Mouse (Mus musculus): ENCODE measurements at regions not wholly inside any gene's neighbourhood (a gene's known extent, or its start where the extent isn't known, plus 50 kb on each side); places are given as distances from the start of the nearest gene placed in this dataset.

DNA sequence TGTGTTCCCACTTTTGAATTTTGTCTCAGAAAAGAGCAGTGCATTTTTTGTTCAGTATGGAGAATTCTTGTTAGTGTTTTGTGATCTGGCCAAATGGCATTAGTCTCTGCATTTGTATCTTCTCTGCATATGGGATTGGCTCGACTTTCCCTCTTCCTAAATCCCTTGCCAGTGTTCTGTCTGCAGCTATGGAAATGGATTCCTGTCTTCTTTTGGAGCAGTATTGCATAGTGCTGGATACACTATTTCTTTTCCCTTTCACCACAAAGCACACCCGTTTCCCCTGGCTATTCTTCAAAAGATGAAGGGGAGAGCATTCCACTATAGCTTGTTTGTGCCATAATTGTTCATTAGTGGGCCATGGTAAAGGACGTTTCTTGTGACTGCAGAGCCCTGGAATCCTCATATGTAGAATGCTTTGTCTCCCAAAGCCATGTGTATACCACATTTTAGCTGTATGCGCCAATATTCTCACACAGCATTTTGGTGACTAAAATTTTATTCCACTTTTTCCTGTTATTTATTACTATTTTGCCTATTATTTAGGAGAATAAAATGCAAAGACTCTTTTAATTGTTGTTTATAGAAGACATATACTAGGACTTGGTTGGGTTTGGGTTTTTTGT lies 197.8 kb downstream of the Hs3st1 start:
- no peak overlapping the region for H3K4me3 ChIP-seq (ENCODE audit: low read depth, low read length)
- no peaks in the 10 kb centered on the region for H3K9me3 ChIP-seq (replicated peaks; ENCODE audit: control insufficient read depth, low read length)
- H3K9ac ChIP-seq (ENCODE audit: low read depth, low read length), result no peak overlapping the region
- no peak overlapping the region for H3K4me2 ChIP-seq
- no peak overlapping the region for H3K27ac ChIP-seq (ENCODE audit: low read depth, low read length)
- no peaks in the 10 kb centered on the region for H3K4me1 ChIP-seq (ENCODE audit: control insufficient read depth, insufficient read depth, low read length)
- no peaks in the 10 kb centered on the region for H3K27me3 ChIP-seq (ENCODE audit: control insufficient read depth, insufficient read depth, low read length)
- H3K36me3 ChIP-seq (ENCODE audit: control insufficient read depth, insufficient read depth, low read length), result no peaks in the 10 kb centered on the region
- ATAC-seq (replicated peaks; ENCODE audit: insufficient number of reproducible peaks, low FRiP score, low TSS enrichment), result no peak
- 63% methylated on average over 4 of the region's 4 CpGs for WGBS (ENCODE audit: insufficient replicate concordance)

DNA sequence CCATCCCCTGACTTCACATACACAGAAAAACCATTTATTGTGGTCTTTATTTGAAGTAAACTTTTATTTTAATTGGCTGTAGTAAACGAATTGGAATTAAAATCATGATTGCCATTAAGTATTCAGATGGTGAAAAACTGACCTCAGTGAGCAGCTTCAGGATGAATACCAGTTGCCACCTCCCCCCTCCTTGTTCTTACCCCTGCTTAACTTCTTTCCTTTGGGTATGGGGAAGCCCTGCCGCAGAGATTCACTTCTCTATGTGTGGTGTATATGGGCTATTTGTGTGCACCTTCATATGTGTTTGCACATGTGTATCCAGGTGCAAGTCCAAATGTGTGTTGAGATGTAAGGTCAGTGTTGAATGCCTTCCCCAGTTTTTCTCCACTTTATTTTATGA lies 218.2 kb downstream of the Hs3st1 start:
- 66% methylated on average over 2 of the region's 2 CpGs for WGBS (ENCODE audit: insufficient replicate concordance)
- no peak overlapping the region for H3K4me3 ChIP-seq (ENCODE audit: low read depth, low read length)
- H3K36me3 ChIP-seq (ENCODE audit: control insufficient read depth, insufficient read depth, low read length), result no peaks in the 10 kb centered on the region
- H3K4me2 ChIP-seq, result no peak overlapping the region
- ATAC-seq (replicated peaks; ENCODE audit: insufficient number of reproducible peaks, low FRiP score, low TSS enrichment), result no peak
- H3K27me3 ChIP-seq (ENCODE audit: control insufficient read depth, insufficient read depth, low read length), result peaks cover 3% of the 10 kb centered on the region; the same call in 1 of the 2 replicates
- no peaks in the 10 kb centered on the region for H3K9me3 ChIP-seq (replicated peaks; ENCODE audit: control insufficient read depth, low read length)
- no peaks in the 10 kb centered on the region for H3K4me1 ChIP-seq (ENCODE audit: control insufficient read depth, insufficient read depth, low read length)
- H3K27ac ChIP-seq (ENCODE audit: low read depth, low read length), result no peak overlapping the region
- no peak overlapping the region for H3K9ac ChIP-seq (ENCODE audit: low read depth, low read length)

DNA sequence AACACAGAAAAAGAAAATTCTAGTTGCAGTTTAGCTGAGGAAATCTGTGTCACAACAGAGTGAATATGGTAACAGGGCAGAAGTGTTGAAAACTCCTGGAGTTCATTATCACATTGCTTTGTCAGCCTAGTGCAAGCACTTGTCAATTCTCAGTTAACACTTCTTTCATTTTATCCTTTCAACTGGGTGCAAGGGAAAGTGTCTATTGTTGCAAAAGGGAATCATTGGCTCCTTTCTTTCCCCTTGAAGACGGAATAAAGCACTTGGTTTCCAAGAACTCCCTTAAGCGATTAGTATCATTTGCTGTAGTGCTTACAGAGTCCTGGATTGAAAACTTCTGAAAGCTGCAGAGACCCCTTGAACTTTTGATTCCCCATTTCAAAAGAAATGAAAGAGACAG lies 218.9 kb downstream of the Hs3st1 start:
- no peak overlapping the region for H3K4me2 ChIP-seq
- H3K27me3 ChIP-seq (ENCODE audit: control insufficient read depth, insufficient read depth, low read length), result peaks cover 3% of the 10 kb centered on the region; the same call in 1 of the 2 replicates
- H3K4me1 ChIP-seq (ENCODE audit: control insufficient read depth, insufficient read depth, low read length), result no peaks in the 10 kb centered on the region
- no peaks in the 10 kb centered on the region for H3K36me3 ChIP-seq (ENCODE audit: control insufficient read depth, insufficient read depth, low read length)
- H3K4me3 ChIP-seq (ENCODE audit: low read depth, low read length), result no peak overlapping the region
- H3K27ac ChIP-seq (ENCODE audit: low read depth, low read length), result no peak overlapping the region
- 24% methylated on average over 2 of the region's 2 CpGs for WGBS (ENCODE audit: insufficient replicate concordance)
- no peak overlapping the region for H3K9ac ChIP-seq (ENCODE audit: low read depth, low read length)
- ATAC-seq (replicated peaks; ENCODE audit: insufficient number of reproducible peaks, low FRiP score, low TSS enrichment), result no peak
- H3K9me3 ChIP-seq (replicated peaks; ENCODE audit: control insufficient read depth, low read length), result no peaks in the 10 kb centered on the region

DNA sequence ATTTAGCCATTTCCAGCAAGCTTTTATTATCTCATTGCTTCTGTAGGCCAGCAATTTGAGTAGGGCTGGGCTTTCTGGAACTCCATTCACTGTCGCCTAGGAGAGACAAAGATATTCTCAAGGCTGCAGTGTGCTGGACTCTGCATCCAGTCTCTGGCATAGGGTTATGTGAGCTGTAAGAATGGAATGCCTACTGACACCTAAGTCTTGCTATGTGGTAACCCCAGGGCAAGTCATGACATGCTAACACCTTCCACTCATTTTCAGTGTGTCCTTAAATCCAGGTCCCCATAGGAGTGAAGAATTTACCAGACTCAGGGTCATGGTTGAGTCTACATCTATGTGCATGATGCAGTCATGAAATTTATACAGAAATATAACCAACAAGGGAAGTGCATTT lies 245.0 kb downstream of the Hs3st1 start:
- no peak overlapping the region for H3K27ac ChIP-seq (ENCODE audit: low read depth, low read length)
- H3K4me3 ChIP-seq (ENCODE audit: low read depth, low read length), result no peak overlapping the region
- H3K9me3 ChIP-seq (replicated peaks; ENCODE audit: control insufficient read depth, low read length), result no peaks in the 10 kb centered on the region
- no peak overlapping the region for H3K9ac ChIP-seq (ENCODE audit: low read depth, low read length)
- no peaks in the 10 kb centered on the region for H3K4me1 ChIP-seq (ENCODE audit: control insufficient read depth, insufficient read depth, low read length)
- no peak overlapping the region for H3K4me2 ChIP-seq
- WGBS (ENCODE audit: insufficient replicate concordance), result 82% methylated on average over 1 of the region's 1 CpGs
- no peaks in the 10 kb centered on the region for H3K36me3 ChIP-seq (ENCODE audit: control insufficient read depth, insufficient read depth, low read length)
- ATAC-seq (replicated peaks; ENCODE audit: insufficient number of reproducible peaks, low FRiP score, low TSS enrichment), result no peak
- no peaks in the 10 kb centered on the region for H3K27me3 ChIP-seq (ENCODE audit: control insufficient read depth, insufficient read depth, low read length)

DNA sequence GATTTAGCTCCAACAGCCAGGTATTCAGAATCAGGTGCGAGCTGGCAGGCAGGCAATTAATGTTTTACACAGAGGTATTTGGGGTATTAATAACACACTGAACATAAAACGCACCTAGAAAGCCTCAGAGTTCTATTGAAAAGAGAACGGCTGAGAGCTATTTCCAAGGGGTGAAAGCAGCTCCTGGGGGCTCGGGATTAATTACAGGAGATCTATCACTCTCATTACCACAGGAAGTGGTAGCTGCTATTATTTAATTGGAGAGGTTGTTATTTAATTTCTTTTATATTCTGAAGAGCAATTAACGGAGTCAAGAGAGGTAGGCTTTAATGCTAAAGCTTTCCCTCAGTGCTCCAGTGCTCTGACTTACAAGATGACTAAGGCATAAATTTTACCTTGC lies 272.5 kb downstream of the Hs3st1 start:
- WGBS (ENCODE audit: insufficient replicate concordance), result 56% methylated on average over 5 of the region's 5 CpGs
- H3K9ac ChIP-seq (ENCODE audit: low read depth, low read length), result no peak overlapping the region
- ATAC-seq (replicated peaks; ENCODE audit: insufficient number of reproducible peaks, low FRiP score, low TSS enrichment), result no peak

DNA sequence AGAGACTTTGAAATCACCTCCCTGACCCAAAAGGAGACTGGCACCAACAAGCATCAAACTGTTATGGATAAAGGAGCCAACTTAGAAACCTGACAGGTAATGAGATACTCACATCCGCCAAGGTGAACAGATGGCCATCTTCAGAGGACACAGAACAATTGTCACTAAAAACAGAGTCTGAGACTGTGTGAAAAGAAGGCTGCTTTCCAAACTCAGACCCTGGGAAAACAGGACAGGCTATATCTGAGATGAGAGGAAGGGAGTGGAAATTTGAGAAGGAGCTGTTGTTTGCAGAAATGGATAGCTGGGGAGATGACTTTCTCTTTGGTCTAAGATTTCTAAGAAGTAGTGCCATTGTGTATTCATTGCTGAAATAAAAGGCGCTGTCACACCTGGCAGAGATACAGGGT lies 297.2 kb downstream of the Hs3st1 start:
- Histone ChIP-seq H3K27me3 (ENCODE audit: control insufficient read depth, insufficient read depth, low read length) (no peaks in the 10 kb centered on the region), H3K27ac (ENCODE audit: low read depth, low read length) (no peak overlapping the region), H3K9ac (ENCODE audit: low read depth, low read length) (no peak overlapping the region), H3K4me2 (no peak overlapping the region), H3K4me3 (ENCODE audit: low read depth, low read length) (no peak overlapping the region), H3K36me3 (ENCODE audit: control insufficient read depth, insufficient read depth, low read length) (no peaks in the 10 kb centered on the region), H3K9me3 (replicated peaks; ENCODE audit: control insufficient read depth, low read length) (no peaks in the 10 kb centered on the region), H3K4me1 (ENCODE audit: control insufficient read depth, insufficient read depth, low read length) (no peaks in the 10 kb centered on the region)
- no peak for ATAC-seq (replicated peaks; ENCODE audit: insufficient number of reproducible peaks, low FRiP score, low TSS enrichment)
- WGBS (ENCODE audit: insufficient replicate concordance), result 69% methylated on average over 2 of the region's 2 CpGs

More for the DNA sequence above, 272.5 kb downstream of the Hs3st1 start:
- H3K27me3 ChIP-seq (ENCODE audit: control insufficient read depth, insufficient read depth, low read length), result no peaks in the 10 kb centered on the region
- H3K9me3 ChIP-seq (replicated peaks; ENCODE audit: control insufficient read depth, low read length), result no peaks in the 10 kb centered on the region
- no peaks in the 10 kb centered on the region for H3K36me3 ChIP-seq (ENCODE audit: control insufficient read depth, insufficient read depth, low read length)
- no peaks in the 10 kb centered on the region for H3K4me1 ChIP-seq (ENCODE audit: control insufficient read depth, insufficient read depth, low read length)
- H3K4me2 ChIP-seq, result no peak overlapping the region
- no peak overlapping the region for H3K27ac ChIP-seq (ENCODE audit: low read depth, low read length)
- H3K4me3 ChIP-seq (ENCODE audit: low read depth, low read length), result no peak overlapping the region

DNA sequence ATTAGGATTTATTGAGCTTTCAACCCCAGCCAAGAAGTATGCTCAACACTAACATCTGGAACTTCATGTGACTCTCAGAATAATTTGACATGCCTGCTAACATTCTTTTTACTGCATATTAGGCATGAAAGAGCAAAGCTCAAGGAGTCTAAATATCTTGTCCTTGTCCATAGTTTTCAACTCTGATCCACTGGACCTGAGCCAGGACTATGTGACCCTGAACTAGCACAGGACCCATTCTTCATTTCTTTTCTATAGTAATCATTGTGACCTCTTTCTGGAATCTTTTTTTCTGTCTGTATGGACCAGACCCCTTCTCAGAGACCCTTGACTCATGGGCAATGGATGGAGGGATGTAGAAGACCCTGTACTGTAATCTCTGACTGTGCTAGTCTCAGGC lies 301.6 kb downstream of the Hs3st1 start:
- no peak for ATAC-seq (replicated peaks; ENCODE audit: insufficient number of reproducible peaks, low FRiP score, low TSS enrichment)
- no peaks in the 10 kb centered on the region for H3K27me3 ChIP-seq (ENCODE audit: control insufficient read depth, insufficient read depth, low read length)
- H3K27ac ChIP-seq (ENCODE audit: low read depth, low read length), result no peak overlapping the region
- no peaks in the 10 kb centered on the region for H3K36me3 ChIP-seq (ENCODE audit: control insufficient read depth, insufficient read depth, low read length)
- H3K4me2 ChIP-seq, result no peak overlapping the region
- no peak overlapping the region for H3K9ac ChIP-seq (ENCODE audit: low read depth, low read length)
- no peaks in the 10 kb centered on the region for H3K4me1 ChIP-seq (ENCODE audit: control insufficient read depth, insufficient read depth, low read length)
- H3K9me3 ChIP-seq (replicated peaks; ENCODE audit: control insufficient read depth, low read length), result no peaks in the 10 kb centered on the region
- no peak overlapping the region for H3K4me3 ChIP-seq (ENCODE audit: low read depth, low read length)

DNA sequence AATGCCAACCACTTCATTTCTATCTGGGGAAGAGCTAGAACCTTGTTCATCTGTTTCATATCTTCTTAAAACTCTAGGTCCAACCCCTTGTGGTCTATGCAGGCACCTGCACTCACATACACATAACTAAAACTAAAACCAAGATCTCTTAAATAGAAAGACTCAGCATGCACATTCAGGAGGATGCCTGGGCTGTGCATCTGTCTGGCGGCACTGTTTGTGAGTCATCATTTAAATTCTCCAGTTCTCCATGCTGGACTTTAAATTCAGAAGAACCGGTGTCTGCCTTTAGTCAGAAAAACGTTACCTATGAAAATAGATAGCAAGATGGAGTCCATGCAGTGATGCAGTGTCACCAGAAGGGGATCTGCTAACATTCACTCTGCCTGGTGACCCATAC lies 314.5 kb downstream of the Hs3st1 start:
- H3K36me3 ChIP-seq (ENCODE audit: control insufficient read depth, insufficient read depth, low read length), result no peaks in the 10 kb centered on the region
- 86% methylated on average over 3 of the region's 3 CpGs for WGBS (ENCODE audit: insufficient replicate concordance)

DNA sequence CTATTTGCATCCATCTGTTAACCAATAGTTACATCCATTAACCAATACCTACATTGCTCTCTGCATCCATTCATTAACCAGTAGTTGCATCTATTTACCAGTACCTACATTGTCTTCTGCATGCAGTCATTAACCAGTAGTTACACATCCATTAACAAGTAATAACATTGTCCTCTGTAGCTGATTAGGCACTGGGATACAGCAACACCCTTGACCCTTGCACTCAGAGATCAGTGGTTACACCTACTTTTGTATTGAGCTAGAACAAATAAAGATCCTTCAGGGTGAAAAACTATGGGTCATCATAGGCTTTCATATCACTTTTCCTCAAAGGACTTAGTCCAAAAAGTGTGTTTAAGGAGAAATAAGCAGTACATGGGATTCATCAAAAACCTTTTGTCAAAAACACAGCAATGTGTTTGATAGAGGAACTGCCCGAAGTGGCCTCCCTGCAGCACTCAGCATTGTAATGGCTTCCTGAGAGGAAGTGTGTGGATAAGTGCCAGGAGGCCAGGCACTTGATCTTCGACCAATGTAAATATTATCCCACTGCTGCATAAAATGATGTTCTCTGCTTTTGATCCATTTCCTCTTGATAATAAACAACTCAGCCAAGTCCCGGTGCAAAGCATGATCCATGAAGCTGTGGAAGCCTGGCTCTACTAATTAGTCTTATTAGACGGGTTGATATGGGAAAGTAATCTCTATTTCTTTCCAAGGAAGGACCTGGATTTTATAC lies 317.6 kb downstream of the Hs3st1 start:
- Histone ChIP-seq H3K9me3 (replicated peaks; ENCODE audit: control insufficient read depth, low read length) (no peaks in the 10 kb centered on the region), H3K27me3 (ENCODE audit: control insufficient read depth, insufficient read depth, low read length) (no peaks in the 10 kb centered on the region), H3K4me3 (ENCODE audit: low read depth, low read length) (no peak overlapping the region), H3K4me1 (ENCODE audit: control insufficient read depth, insufficient read depth, low read length) (no peaks in the 10 kb centered on the region), H3K27ac (ENCODE audit: low read depth, low read length) (no peak overlapping the region), H3K4me2 (no peak overlapping the region), H3K9ac (ENCODE audit: low read depth, low read length) (no peak overlapping the region), H3K36me3 (ENCODE audit: control insufficient read depth, insufficient read depth, low read length) (no peaks in the 10 kb centered on the region)
- 51% methylated on average over 4 of the region's 4 CpGs for WGBS (ENCODE audit: insufficient replicate concordance)
- 0 out of 2 replicates have a peak, but pooled peaks have one; percentile 57 for ATAC-seq (replicated peaks; ENCODE audit: insufficient number of reproducible peaks, low FRiP score, low TSS enrichment)

More for the DNA sequence above, 314.5 kb downstream of the Hs3st1 start:
- no peak for ATAC-seq (replicated peaks; ENCODE audit: insufficient number of reproducible peaks, low FRiP score, low TSS enrichment)
- Histone ChIP-seq H3K4me3 (ENCODE audit: low read depth, low read length) (no peak overlapping the region), H3K4me1 (ENCODE audit: control insufficient read depth, insufficient read depth, low read length) (no peaks in the 10 kb centered on the region), H3K27me3 (ENCODE audit: control insufficient read depth, insufficient read depth, low read length) (peaks cover 12% of the 10 kb centered on the region), H3K27ac (ENCODE audit: low read depth, low read length) (no peak overlapping the region), H3K9me3 (replicated peaks; ENCODE audit: control insufficient read depth, low read length) (no peaks in the 10 kb centered on the region), H3K4me2 (no peak overlapping the region), H3K9ac (ENCODE audit: low read depth, low read length) (no peak overlapping the region)
